Mouse (Mus musculus) embryonic facial prominence, embryonic 10.5 days (tissue): ENCODE data around the gene Fam117a. TPM values are rescaled to one million over a fixed set of nuclear protein-coding genes. Genes with fewer than 3 reads are reported as not detected.

Experiments used
- DNase-seq: peaks from one replicate; pipeline ENCODE4 v3.0.0-alpha.2; 2017; ENCODE audit warnings: low spot score
- H3K27ac ChIP-seq: fragments of 300-500 bp; sonication (generic); replicated peaks from 2 replicates; pipeline ENCODE4 v1.5.1; 2016; ENCODE audit warnings: mild to moderate bottlenecking
- H3K27me3 ChIP-seq: fragments of 300-500 bp; sonication (generic); replicated peaks from 2 replicates; pipeline ENCODE4 v1.6.1; 2016; ENCODE audit warnings: low read depth, mild to moderate bottlenecking; ENCODE audit not compliant: poor library complexity, severe bottlenecking
- H3K36me3 ChIP-seq: fragments of 300-500 bp; sonication (generic); replicated peaks from 2 replicates; pipeline ENCODE4 v1.6.1; 2016; ENCODE audit warnings: mild to moderate bottlenecking, moderate library complexity
- H3K4me1 ChIP-seq: fragments of 300-500 bp; sonication (generic); 2 replicates; pipeline ENCODE4 v1.6.1; 2016
- H3K4me3 ChIP-seq: fragments of 300-500 bp; sonication (generic); 2 replicates; pipeline ENCODE4 v1.5.1; 2016; ENCODE audit warnings: mild to moderate bottlenecking, moderate library complexity
- H3K9me3 ChIP-seq: fragments of 300-500 bp; sonication (generic); 2 replicates; pipeline ENCODE4 v1.6.1; 2016; ENCODE audit warnings: mild to moderate bottlenecking
- WGBS: fragments of 180-500 bp; shearing (Covaris S2); methylation state at CpG from one replicate; pipeline ENCODE4 v1.1.7; 2016; 5-methylcytosine and 5-hydroxymethylcytosine counted together
- polyA plus RNA-seq: library from polyadenylated mRNA; unstranded; fragments of >200 nt; fragmentation: Nextera tagmentation; extraction: Ambion mirVana; gene quantifications from 2 replicates; pipeline ENCODE4 v1.2.1, GENCODE M21; 2016

Fam117a gene
- polyA plus RNA-seq, 1 experiment from 2014 or later = 11.9 TPM

DNA sequence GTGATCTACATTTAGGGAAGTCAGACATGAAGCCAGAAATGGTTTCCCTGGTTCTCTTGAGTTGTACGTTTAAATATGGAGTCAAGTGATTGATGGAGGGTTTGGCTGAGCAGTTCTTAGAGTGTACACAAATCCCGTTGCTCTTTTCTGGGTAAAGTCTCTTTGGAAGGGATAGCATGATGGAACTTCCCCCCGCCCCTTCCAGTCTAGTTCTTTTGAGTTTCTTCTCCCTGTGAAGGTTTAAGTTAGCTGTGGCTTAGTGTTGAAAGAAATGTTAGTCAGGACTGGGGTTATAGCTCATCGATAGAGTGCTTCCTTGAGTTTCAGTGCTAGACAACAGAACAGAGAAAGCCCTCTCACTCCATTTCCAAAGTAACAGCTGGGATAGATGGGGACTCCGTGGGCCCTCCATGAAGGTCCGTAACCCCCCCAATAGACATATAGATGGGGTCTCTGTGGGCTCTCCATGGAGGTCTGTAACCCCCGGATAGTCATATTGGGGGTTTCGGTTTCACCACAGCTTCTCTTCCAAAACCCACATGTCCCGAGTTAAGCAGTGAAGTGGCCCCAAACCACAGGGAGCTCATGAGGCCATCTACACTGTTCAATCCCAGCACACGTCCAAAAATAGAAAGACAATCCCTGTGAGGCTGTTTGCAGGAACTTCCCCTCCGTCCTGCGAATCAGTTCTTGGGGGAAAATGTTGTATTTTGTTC, 18.3 kb downstream of the Fam117a start:
- H3K27ac ChIP-seq = no peak overlapping the region; the same call in 1 of the 2 replicates

DNA sequence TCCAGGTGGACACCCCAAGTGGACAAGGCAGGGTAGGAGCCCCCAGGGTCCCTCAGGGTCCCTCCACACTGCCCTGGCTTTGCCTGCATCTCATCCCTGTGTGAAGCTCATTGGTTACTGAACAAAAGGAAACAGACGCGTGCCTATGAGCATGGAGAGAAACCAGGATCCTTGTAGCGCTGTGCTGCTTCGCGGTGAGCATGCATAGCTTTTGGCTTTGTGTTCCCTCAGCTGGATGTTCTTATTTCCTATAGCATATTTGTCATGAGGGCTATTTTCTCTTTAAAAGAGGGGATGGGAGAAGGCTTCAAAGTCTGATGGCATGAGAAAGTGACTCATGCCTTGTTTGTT, 18.8 kb downstream of the Fam117a start:
- 94% methylated on average over 5 of the region's 5 CpGs for WGBS
- Histone ChIP-seq H3K27me3 (no peaks in the 10 kb centered on the region), H3K4me1 (peaks cover 14% of the 10 kb centered on the region), H3K4me3 (no peak overlapping the region), H3K9me3 (no peaks in the 10 kb centered on the region), H3K36me3 (peaks cover 30% of the 10 kb centered on the region), H3K27ac (no peak overlapping the region; the same call in 1 of the 2 replicates)
- no peak for DNase-seq

More for the DNA sequence above, 18.3 kb downstream of the Fam117a start:
- WGBS = 93% methylated on average over 12 of the region's 12 CpGs
- Histone ChIP-seq H3K9me3 (no peaks in the 10 kb centered on the region), H3K4me3 (no peak overlapping the region), H3K27me3 (no peaks in the 10 kb centered on the region), H3K36me3 (peaks cover 29% of the 10 kb centered on the region), H3K4me1 (peaks cover 17% of the 10 kb centered on the region)
- no peak for DNase-seq

DNA sequence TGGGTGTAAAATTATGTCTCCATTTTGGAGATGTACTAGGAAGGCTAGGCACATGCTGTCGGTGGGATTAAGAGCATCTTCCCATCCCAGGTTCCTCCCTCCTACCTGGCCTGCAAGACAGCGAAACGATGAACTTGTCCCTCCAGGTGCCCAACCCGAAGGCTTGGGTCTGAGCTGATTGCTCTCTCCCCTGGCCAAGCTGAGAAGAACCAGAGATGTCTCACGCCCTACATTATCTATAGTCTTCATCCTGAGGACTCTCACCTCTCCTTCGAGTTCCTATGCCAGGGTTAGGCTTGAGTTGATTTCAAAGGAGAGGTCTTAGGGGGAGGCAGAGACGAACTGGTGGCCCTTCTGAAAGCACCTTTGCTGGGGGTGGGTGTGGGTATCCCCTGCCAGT, 19.2 kb downstream of the Fam117a start:
- Histone ChIP-seq H3K9me3 (no peaks in the 10 kb centered on the region), H3K27ac (peak overlapping the region; percentile 40; the same call in 1 of the 2 replicates), H3K27me3 (no peaks in the 10 kb centered on the region), H3K4me1 (peaks cover 14% of the 10 kb centered on the region), H3K4me3 (no peak overlapping the region), H3K36me3 (peaks cover 26% of the 10 kb centered on the region)
- no peak for DNase-seq
- WGBS = 90% methylated on average over 7 of the region's 7 CpGs

DNA sequence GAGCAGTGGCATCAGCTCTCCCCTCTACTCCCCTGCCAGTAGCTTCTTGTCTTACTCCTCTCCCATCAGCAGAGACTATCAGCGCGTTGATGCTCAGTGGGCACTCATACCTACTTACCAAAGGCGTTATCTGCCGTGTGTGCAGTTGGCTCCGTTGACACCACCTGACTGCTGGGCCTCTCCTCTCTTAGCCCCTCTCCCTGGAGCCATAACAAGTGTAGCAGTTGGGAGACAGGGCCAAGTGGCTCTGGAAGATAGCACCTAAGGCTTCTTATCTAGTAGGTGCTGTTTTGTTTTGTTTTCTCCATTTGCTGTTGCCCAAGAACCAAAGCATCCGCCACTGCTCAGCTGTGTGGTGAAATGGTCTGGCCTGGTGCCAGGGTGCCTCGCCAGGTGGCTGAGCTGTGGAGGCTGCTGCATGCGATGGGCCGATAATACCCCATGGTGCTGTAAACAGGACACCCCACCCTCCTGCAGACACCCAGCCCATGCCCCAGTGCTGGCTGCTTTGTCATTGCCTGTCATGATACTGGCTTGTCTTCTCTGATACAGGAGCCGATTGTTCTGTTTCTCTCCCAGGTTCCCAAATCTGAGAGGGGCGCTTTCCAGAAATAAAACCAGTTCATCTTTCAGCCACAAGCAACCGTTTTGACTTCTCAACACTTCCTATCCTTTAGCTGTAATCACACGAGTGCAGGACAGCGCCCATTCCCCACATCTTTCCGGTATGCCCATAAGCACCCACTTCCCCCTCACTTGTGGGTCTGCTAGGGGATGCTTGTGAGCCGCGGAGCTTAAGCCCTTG, 19.9 kb downstream of the Fam117a start:
- DNase-seq = no peak
- WGBS = 89% methylated on average over 17 of the region's 17 CpGs
- peak overlapping the region; percentile 40; the same call in 1 of the 2 replicates for H3K27ac ChIP-seq
- no peaks in the 10 kb centered on the region for H3K9me3 ChIP-seq
- peaks cover 14% of the 10 kb centered on the region for H3K4me1 ChIP-seq
- no peak overlapping the region for H3K4me3 ChIP-seq
- H3K36me3 ChIP-seq = peaks cover 23% of the 10 kb centered on the region
- H3K27me3 ChIP-seq = no peaks in the 10 kb centered on the region

DNA sequence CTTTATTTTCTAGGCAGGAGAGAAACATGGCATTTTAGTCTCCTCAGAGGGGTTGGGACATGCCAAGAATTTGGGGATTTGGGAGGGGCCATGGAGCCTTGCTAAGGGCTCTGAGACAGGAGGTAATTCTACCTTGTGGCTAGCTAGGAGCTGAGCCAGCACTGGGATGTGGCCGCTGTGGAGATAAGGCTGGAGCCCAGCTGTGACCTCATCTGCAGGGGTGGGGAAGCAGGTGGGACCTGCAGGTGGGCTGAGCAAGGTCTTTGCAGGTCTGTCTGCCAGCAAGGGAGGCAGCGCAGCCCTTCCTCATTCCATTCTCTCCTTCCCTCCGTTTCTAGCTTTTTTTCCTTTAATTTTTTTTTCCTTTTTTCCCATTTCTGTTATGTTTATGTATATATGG, 21.4 kb downstream of the Fam117a start:
- no peak overlapping the region for H3K27ac ChIP-seq
- WGBS = 49% methylated on average over 3 of the region's 3 CpGs
- H3K27me3 ChIP-seq = no peaks in the 10 kb centered on the region
- H3K36me3 ChIP-seq = peaks cover 20% of the 10 kb centered on the region
- H3K4me1 ChIP-seq = peaks cover 14% of the 10 kb centered on the region
- H3K4me3 ChIP-seq = no peak overlapping the region
- DNase-seq = no peak
- H3K9me3 ChIP-seq = no peaks in the 10 kb centered on the region

DNA sequence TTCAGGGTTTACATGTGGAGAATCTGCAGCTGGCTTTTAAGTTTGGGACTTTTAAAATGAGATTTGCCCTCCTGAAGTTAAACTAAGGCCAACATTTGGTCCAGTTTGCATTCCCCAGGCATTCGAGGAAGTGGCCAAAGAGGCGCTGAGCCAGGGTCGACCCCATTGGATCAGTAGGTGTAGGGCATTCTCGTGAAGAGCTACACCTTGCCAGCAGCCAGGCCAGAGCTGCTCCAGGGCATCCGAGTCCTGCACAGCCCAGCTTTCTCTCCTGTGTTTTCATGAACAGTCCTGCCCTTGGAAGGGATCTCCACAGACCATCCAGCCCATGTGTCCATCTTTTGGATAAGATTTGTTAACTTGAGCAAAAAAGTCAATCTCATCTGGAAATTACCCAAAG, 27.6 kb downstream of the Fam117a start:
- Histone ChIP-seq H3K27ac (no peak overlapping the region), H3K9me3 (no peaks in the 10 kb centered on the region), H3K4me1 (0 out of 2 replicates have a peak, but pooled peaks cover 3% of the 10 kb centered on the region), H3K36me3 (peaks cover 24% of the 10 kb centered on the region), H3K4me3 (no peak overlapping the region), H3K27me3 (no peaks in the 10 kb centered on the region)
- 87% methylated on average over 5 of the region's 5 CpGs for WGBS
- no peak for DNase-seq

DNA sequence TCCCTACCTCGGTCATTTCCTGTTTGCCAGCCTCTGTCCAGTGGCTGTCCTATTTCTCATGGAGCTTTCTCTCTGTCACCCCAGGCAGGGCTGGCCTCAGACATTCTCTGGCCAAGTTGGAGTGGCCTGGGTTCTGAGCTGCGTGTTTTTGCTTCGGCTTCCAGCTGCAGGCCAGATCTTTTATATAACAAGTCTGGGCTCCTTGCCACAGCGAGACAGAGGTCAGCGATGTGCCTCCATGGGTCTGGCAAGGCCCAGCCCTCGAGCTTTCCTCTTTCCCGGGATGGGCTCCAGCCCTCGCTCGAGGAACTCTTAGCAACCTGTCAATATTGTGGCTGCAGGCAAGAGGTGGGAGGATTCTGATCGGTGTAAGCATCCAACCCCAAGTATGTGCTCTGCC, 28.8 kb downstream of the Fam117a start:
- DNase-seq = no peak
- no peak overlapping the region for H3K4me3 ChIP-seq
- H3K36me3 ChIP-seq = peaks cover 31% of the 10 kb centered on the region
- H3K27me3 ChIP-seq = no peaks in the 10 kb centered on the region
- no peak overlapping the region for H3K27ac ChIP-seq
- H3K4me1 ChIP-seq = no peaks in the 10 kb centered on the region
- WGBS = 87% methylated on average over 10 of the region's 10 CpGs
- H3K9me3 ChIP-seq = no peaks in the 10 kb centered on the region

DNA sequence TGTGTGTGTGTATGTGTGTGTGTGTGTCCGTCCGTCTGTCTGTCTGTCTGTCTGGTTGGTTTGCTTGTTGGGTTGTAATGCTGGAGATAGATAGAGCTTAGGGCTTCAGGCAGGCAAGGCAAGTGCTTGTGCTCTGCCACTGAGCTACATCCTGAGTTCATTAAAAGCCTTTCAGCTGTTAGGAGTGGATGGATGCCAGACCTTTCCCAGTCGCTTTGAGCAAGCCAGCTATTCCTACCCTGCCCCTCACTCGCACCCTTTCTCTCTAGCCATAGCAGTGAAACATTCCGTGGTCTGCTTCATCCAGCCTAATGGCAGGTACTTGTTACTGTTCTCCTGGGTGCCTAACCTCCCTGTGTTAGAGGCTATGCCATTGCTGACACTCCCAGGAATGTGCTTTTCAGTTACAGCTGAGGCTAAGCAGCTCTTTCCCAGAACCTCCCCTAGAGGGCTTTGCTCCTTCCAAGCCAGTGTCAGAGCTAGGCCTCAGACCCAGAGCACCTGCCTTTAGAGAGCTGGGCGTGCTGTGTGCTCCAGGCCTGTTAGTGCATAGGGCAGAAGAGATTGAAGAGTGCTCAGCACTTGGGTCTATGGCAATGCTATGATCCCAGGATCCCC, 29.6 kb downstream of the Fam117a start:
- no peaks in the 10 kb centered on the region for H3K4me1 ChIP-seq
- DNase-seq = no peak
- H3K36me3 ChIP-seq = peaks cover 37% of the 10 kb centered on the region
- WGBS = 86% methylated on average over 6 of the region's 6 CpGs
- no peaks in the 10 kb centered on the region for H3K9me3 ChIP-seq
- no peak overlapping the region for H3K27ac ChIP-seq
- H3K27me3 ChIP-seq = no peaks in the 10 kb centered on the region
- no peak overlapping the region for H3K4me3 ChIP-seq

DNA sequence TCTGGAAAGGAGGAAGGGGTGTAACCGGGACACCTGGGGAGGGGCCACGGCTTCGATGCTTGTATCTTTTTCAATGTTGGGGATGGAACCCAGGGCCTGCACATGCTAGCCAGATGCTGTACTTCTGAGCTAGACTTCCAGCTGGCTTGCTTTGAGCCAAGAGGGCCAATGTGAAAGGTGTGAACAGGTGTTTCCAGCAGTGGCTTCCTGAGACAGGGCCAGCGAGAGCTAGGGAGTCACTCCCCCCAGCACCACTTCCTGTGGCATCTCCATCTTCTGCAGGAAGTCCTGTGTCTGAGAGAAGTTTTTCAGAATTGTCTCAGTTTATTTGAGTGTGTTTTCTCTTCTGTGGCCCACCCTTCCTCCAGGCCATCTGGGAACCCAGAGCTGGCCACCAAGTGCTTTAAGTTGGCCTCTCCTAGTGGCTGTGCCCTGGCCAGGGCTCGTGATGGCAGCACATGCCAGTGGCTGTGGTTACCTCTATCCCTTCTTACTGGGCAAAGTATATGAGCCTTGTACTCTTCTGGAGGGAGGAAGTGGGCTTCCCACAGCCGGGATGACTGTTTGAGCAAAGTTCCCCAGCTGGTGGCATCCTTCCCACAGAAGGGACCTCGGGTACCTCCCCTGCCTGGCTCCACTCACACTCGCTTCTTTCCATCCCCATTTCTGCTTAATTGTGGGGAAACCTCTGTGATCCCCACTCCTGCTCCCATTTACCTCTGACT, 30.4 kb downstream of the Fam117a start:
- Histone ChIP-seq H3K9me3 (no peaks in the 10 kb centered on the region), H3K27ac (no peak overlapping the region), H3K4me3 (no peak overlapping the region), H3K27me3 (no peaks in the 10 kb centered on the region), H3K36me3 (peaks cover 43% of the 10 kb centered on the region), H3K4me1 (peaks cover 6% of the 10 kb centered on the region; the same call in 1 of the 2 replicates)
- no peak for DNase-seq
- WGBS = 90% methylated on average over 8 of the region's 8 CpGs

DNA sequence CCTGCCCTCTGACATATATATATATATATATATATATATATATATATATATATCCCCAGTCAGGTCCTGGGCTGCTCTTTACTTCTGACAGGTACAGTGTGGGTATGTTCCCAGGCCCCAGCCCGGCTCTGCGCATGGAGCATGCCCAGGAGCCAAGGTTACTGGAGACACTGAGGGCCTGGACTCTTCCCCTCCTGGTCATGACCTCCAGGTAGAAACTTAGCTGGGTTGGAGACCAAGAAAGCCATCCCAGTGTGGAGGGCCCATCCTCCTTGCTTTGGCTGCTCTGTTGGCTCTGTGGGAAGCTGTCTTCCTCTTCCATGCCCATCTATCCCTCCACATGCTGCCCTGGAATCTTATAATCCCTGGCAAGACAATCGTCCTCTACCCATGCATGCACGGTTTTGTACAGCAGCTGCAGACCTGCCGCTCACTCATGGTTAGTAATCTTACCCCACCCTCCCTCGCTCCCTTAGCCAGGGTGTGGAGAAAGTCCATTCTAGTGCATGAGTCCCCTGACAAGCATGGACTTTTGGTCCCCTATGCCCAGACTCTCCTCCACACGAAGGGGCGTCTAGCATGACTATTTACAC, 31.5 kb downstream of the Fam117a start:
- 91% methylated on average over 8 of the region's 8 CpGs for WGBS

DNA sequence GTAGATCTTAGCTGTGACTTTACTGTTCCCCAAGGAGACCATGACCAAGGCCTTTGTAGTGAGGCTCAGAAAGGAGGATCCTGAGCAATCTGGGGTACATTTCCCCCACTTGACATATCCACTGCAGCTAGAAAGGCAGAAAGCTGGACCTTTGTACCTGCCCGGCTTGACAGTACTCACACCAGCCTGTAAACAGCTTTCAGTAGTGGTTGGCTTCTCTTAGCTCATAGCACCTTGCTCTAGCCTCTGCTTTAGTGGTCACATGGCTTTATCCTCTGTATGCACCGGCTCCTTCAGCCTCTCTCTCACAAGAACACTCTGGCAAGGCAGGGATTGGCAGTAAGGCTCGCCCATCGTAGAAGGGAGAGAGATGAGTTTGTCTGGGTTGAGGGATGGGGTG, 32.1 kb downstream of the Fam117a start:
- DNase-seq = no peak
- WGBS = 91% methylated on average over 4 of the region's 4 CpGs
- Histone ChIP-seq H3K36me3 (peaks cover 59% of the 10 kb centered on the region), H3K27ac (no peak overlapping the region), H3K9me3 (no peaks in the 10 kb centered on the region), H3K4me3 (no peak overlapping the region), H3K27me3 (no peaks in the 10 kb centered on the region), H3K4me1 (peaks cover 6% of the 10 kb centered on the region; the same call in 1 of the 2 replicates)

More for the DNA sequence above, 31.5 kb downstream of the Fam117a start:
- H3K27me3 ChIP-seq = no peaks in the 10 kb centered on the region
- peaks cover 6% of the 10 kb centered on the region; the same call in 1 of the 2 replicates for H3K4me1 ChIP-seq
- no peak overlapping the region for H3K4me3 ChIP-seq
- H3K36me3 ChIP-seq = peaks cover 53% of the 10 kb centered on the region
- H3K9me3 ChIP-seq = no peaks in the 10 kb centered on the region
- no peak for DNase-seq
- no peak overlapping the region for H3K27ac ChIP-seq
